Mouse (Mus musculus) thymus, adult 2 months (tissue): Measurements from ENCODE around the gene Gm3646.

Experiments
- CTCF ChIP-seq: fragments of 200-500 bp; IDR thresholded peaks from 2 replicates; pipeline ENCODE4 v1.5.1; 2012; ENCODE audit warnings: mild to moderate bottlenecking, control low read depth, low read length, moderate library complexity, borderline replicate concordance; ENCODE audit not compliant: control insufficient read depth, poor library complexity, insufficient read depth; ENCODE audit errors: extremely low read depth
- POLR2A ChIP-seq: fragments of 200-500 bp; IDR thresholded peaks from 2 replicates; pipeline ENCODE4 v1.6.1; 2012; ENCODE audit warnings: mild to moderate bottlenecking, low read length, control low read depth, moderate library complexity; ENCODE audit not compliant: control insufficient read depth, poor library complexity, insufficient read depth; ENCODE audit errors: extremely low read depth

DNA sequence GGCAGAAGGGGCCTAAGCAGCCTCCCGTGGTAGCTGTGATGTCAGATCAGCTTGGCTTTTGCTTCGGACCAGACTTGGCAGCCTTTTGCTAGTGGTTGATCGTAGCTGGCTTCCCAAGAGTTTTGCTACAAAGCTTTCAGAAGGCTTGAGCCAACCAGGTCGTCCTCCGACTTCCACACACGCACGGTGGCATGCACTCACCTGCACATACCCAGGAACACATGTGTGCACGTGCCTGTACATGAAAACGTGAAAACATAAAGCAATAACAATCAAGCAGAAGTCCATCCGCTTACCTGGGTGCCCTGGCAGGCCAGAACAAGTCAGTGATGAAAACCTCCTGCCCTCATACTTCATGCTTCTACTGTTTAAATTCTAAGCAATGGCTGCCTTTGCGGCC lies 48.2 kb downstream of the Gm3646 start:
- no peak for TF ChIP-seq CTCF
- TF ChIP-seq POLR2A: no peak
